ENCODE assay signal across 9 mouse cellular contexts in the genomic region with DNA sequence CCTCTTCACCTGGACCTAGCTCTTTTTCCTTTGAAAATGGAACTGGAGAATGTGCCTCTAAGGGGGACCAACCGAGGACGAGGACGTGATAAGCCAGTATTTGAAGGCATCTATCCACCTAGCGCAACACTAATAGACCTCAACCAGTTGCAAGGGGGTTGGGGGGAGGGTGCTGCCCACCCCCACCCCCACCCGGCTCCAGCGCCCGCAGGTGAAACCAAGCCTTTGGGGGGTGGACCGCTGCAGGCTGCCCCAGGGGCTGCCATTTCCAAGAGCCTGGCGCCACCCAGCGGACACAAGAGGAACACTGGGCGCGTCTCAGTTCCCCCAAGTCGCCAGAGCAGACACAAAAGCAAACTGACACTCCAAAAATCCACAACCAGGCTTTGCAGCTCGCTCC. TPM values are rescaled to one million over a fixed set of nuclear protein-coding genes. Genes with fewer than 3 reads are reported as not detected.
DNase-seq lines count a peak whose midpoint lies in the region; ATAC-seq and TF ChIP-seq lines count a peak whose summit lies in the region.
"Had no signal": no experiment of that assay in that cellular context is flagged by ENCODE, and none has a peak within 500 bp of the region (broad histone marks: within the 10 kb centered on the region; RNA-seq: fewer than 3 reads in every experiment).

No protein-coding gene starts in this region.

- no peak for TF ChIP-seq EP300 in stomach, postnatal 0 days (optimal IDR thresholded peaks at IDR 0.05)

- peaks cover 7% of the 10 kb centered on the region; the same call in 1 of the 2 replicates for H3K27me3 ChIP-seq in cerebellum, adult 2 months (ENCODE audit: control insufficient read depth, insufficient read depth, low read length)
- H3K27me3 ChIP-seq in intestine, embryonic 14.5 days (replicated peaks; ENCODE audit: control insufficient read depth, insufficient read depth, low read length), result peaks cover 95% of the 10 kb centered on the region
- H3K27me3 ChIP-seq in limb, embryonic 12.5 days, result peaks cover 96% of the 10 kb centered on the region
- H3K27me3 ChIP-seq in midbrain, embryonic 11.5 days (ENCODE audit: control insufficient read depth, insufficient read depth, low read length), result peaks cover 97% of the 10 kb centered on the region
- peaks cover 5% of the 10 kb centered on the region; the same call in 1 of the 2 replicates for H3K27me3 ChIP-seq in stomach, postnatal 0 days (ENCODE audit: control insufficient read depth, insufficient read depth, low read length)

- H3K9ac ChIP-seq in intestine, embryonic 14.5 days (ENCODE audit: low read length), result peak overlapping the region; percentile 20; the same call in 1 of the 2 replicates
- no peak overlapping the region for H3K9ac ChIP-seq in limb, embryonic 12.5 days (replicated peaks)
- no peak overlapping the region for H3K9ac ChIP-seq in midbrain, embryonic 11.5 days (ENCODE audit: low read length)
- peak overlapping the region; percentile 38; the same call in 1 of the 2 replicates for H3K9ac ChIP-seq in stomach, postnatal 0 days (ENCODE audit: low read length)

- intact Hi-C loops in gastrocnemius, postnatal 36 days (cut with DNase I), result loop anchor here (2.0 to 5.0 kb wide), 2 partner anchors 536 to 621 kb away; no protein-coding TSS in a partner anchor

- peak overlapping the region; percentile 6 for H3K4me3 ChIP-seq in cerebellum, adult 2 months (replicated peaks; ENCODE audit: insufficient read depth, low read depth, low read length)
- H3K4me3 ChIP-seq in intestine, embryonic 14.5 days (ENCODE audit: low read depth, low read length), result peak overlapping the region; percentile 36
- peak overlapping the region; percentile 30 for H3K4me3 ChIP-seq in limb, embryonic 12.5 days (replicated peaks)
- peak overlapping the region; percentile 13; the same call in 1 of the 2 replicates for H3K4me3 ChIP-seq in midbrain, embryonic 11.5 days (ENCODE audit: low read depth, low read length)
- peak overlapping the region; percentile 47 for H3K4me3 ChIP-seq in stomach, postnatal 0 days (ENCODE audit: low read depth, low read length)

- no peaks in the 10 kb centered on the region for H3K36me3 ChIP-seq in intestine, embryonic 14.5 days (ENCODE audit: control insufficient read depth, insufficient read depth, low read length)
- no peaks in the 10 kb centered on the region for H3K36me3 ChIP-seq in limb, embryonic 12.5 days
- no peaks in the 10 kb centered on the region for H3K36me3 ChIP-seq in midbrain, embryonic 11.5 days (ENCODE audit: control insufficient read depth, insufficient read depth, low read length)
- no peaks in the 10 kb centered on the region for H3K36me3 ChIP-seq in stomach, postnatal 0 days (ENCODE audit: control insufficient read depth, insufficient read depth, low read length)

- peak; percentile 66 for DNase-seq in gastrocnemius, adult 18-20 months (ENCODE audit: low spot score)
- DNase-seq in gastrocnemius, postnatal 36 days, result no peak
- peak; percentile 41 to 53 for DNase-seq in cerebellum, adult 2 months
- DNase-seq in intestine, embryonic 14.5 days (ENCODE audit: low spot score), result peak; percentile 91
- peak; percentile 95 for DNase-seq in midbrain, embryonic 11.5 days (ENCODE audit: low spot score, missing footprints)
- DNase-seq in stomach, postnatal 0 days (ENCODE audit: low spot score), result peak; percentile 82

- H3K9me3 ChIP-seq in intestine, embryonic 14.5 days (ENCODE audit: control insufficient read depth, low read length), result no peaks in the 10 kb centered on the region
- H3K9me3 ChIP-seq in limb, embryonic 12.5 days, result no peaks in the 10 kb centered on the region
- no peaks in the 10 kb centered on the region for H3K9me3 ChIP-seq in midbrain, embryonic 11.5 days (ENCODE audit: control insufficient read depth, low read length)
- H3K9me3 ChIP-seq in stomach, postnatal 0 days (ENCODE audit: control insufficient read depth, low read length), result no peaks in the 10 kb centered on the region

- TF ChIP-seq POLR2A in cerebellum, adult 2 months (IDR thresholded peaks at IDR 0.05; ENCODE audit: borderline replicate concordance, insufficient read depth, low read length), result no peak

- peak; percentile 91 for ATAC-seq in frontal cortex, adult (ENCODE audit: low TSS enrichment)
- peak; percentile 54; the same call in 1 of the 2 replicates for ATAC-seq in intestine, embryonic 14.5 days (replicated peaks; ENCODE audit: low FRiP score, low TSS enrichment, low read depth)
- peak; percentile 60; the same call in 1 of the 2 replicates for ATAC-seq in limb, embryonic 12.5 days (ENCODE audit: insufficient number of reproducible peaks, insufficient read depth, low FRiP score, low TSS enrichment, low read depth)
- peak; percentile 72 for ATAC-seq in midbrain, embryonic 11.5 days (ENCODE audit: low FRiP score)
- peak; percentile 61 for ATAC-seq in stomach, postnatal 0 days (ENCODE audit: low FRiP score, low TSS enrichment)

- peak overlapping the region; percentile 67 for H3K4me2 ChIP-seq in intestine, embryonic 14.5 days (ENCODE audit: low read length)
- H3K4me2 ChIP-seq in limb, embryonic 12.5 days, result peak overlapping the region; percentile 60
- peak overlapping the region; percentile 45 for H3K4me2 ChIP-seq in midbrain, embryonic 11.5 days
- peak overlapping the region; percentile 69 for H3K4me2 ChIP-seq in stomach, postnatal 0 days (replicated peaks; ENCODE audit: low read depth)

- TF ChIP-seq CTCF in cerebellum, adult 2 months (IDR thresholded peaks at IDR 0.05; ENCODE audit: borderline replicate concordance, insufficient read depth, low read depth, low read length), result peak; percentile 75
- peak; percentile 93 for TF ChIP-seq CTCF in stomach, postnatal 0 days (IDR thresholded peaks at IDR 0.05; ENCODE audit: low read depth)

- H3K4me1 ChIP-seq in cerebellum, adult 2 months (ENCODE audit: control insufficient read depth, insufficient read depth, low read length), result no peaks in the 10 kb centered on the region
- peaks cover 11% of the 10 kb centered on the region for H3K4me1 ChIP-seq in intestine, embryonic 14.5 days (replicated peaks; ENCODE audit: control insufficient read depth, insufficient read depth, low read length)
- H3K4me1 ChIP-seq in limb, embryonic 12.5 days (replicated peaks), result peaks cover 18% of the 10 kb centered on the region
- H3K4me1 ChIP-seq in midbrain, embryonic 11.5 days (ENCODE audit: control insufficient read depth, insufficient read depth, low read length), result 0 out of 2 replicates have a peak, but pooled peaks cover 4% of the 10 kb centered on the region
- H3K4me1 ChIP-seq in stomach, postnatal 0 days (replicated peaks; ENCODE audit: control insufficient read depth, insufficient read depth), result no peaks in the 10 kb centered on the region

- no peak overlapping the region for H3K27ac ChIP-seq in cerebellum, adult 2 months (ENCODE audit: insufficient read depth, low read length)
- peak overlapping the region; percentile 66; the same call in 1 of the 2 replicates for H3K27ac ChIP-seq in intestine, embryonic 14.5 days (ENCODE audit: low read depth)
- no peak overlapping the region for H3K27ac ChIP-seq in limb, embryonic 12.5 days
- H3K27ac ChIP-seq in midbrain, embryonic 11.5 days (ENCODE audit: low read depth, low read length), result no peak overlapping the region
- peak overlapping the region; percentile 65; the same call in 1 of the 2 replicates for H3K27ac ChIP-seq in stomach, postnatal 0 days (replicated peaks)
- H3K27ac ChIP-seq: macrophage had no signal

- under 1% methylated on average over 14 of the region's 14 CpGs for WGBS in cerebellum, adult 2 months
- WGBS in intestine, embryonic 14.5 days, result 2% methylated on average over 14 of the region's 14 CpGs
- 0% methylated on average over 14 of the region's 14 CpGs for WGBS in limb, embryonic 12.5 days
- under 1% methylated on average over 14 of the region's 14 CpGs for WGBS in midbrain, embryonic 11.5 days
- 2% methylated on average over 14 of the region's 14 CpGs for WGBS in stomach, postnatal 0 days

RNA-seq across cellular contexts. Expression of a gene that starts 7.2 kb away (rescaled TPM):
- under 1 TPM; 0.09 to 0.24 TPM for total RNA-seq in gastrocnemius, adult 18-20 months (2021)
- total RNA-seq in gastrocnemius, postnatal 36 days (2021), result not detected
- 4.3 and 5.3 TPM in 2 replicates for polyA plus RNA-seq in cerebellum, adult 2 months (2012; rRNA removed)
- 27.8 and 28.3 TPM in 2 replicates for polyA plus RNA-seq in intestine, embryonic 14.5 days (2014; fragmentation: Nextera tagmentation; extraction: Ambion mirVana)
- 0.64 and 0.97 TPM in 2 replicates for polyA plus RNA-seq in limb, embryonic 12.5 days (2016; fragmentation: Nextera tagmentation; extraction: Ambion mirVana)
- polyA plus RNA-seq in midbrain, embryonic 11.5 days (2014; fragmentation: Nextera tagmentation; extraction: Ambion mirVana), result 5.1 and 5.6 TPM in 2 replicates
- polyA plus RNA-seq in stomach, postnatal 0 days (2015; fragmentation: Nextera tagmentation; extraction: Ambion mirVana), result 10.0 and 12.5 TPM in 2 replicates
- polyA plus RNA-seq: macrophage had no signal

RNA-seq across cellular contexts. Expression of a gene that starts 59.3 kb away (rescaled TPM):
- not detected for total RNA-seq in gastrocnemius, adult 18-20 months (2021)
- total RNA-seq in gastrocnemius, postnatal 36 days (2021), result not detected
- polyA plus RNA-seq in cerebellum, adult 2 months (2012; rRNA removed), result 0.72 and 0.87 TPM in 2 replicates
- not detected in 2 replicates for polyA plus RNA-seq in intestine, embryonic 14.5 days (2014; fragmentation: Nextera tagmentation; extraction: Ambion mirVana)
- 0.10 TPM in 1 of 2 replicates, not detected in the other for polyA plus RNA-seq in limb, embryonic 12.5 days (2016; fragmentation: Nextera tagmentation; extraction: Ambion mirVana)
- not detected in 2 replicates for polyA plus RNA-seq in midbrain, embryonic 11.5 days (2014; fragmentation: Nextera tagmentation; extraction: Ambion mirVana)
- polyA plus RNA-seq in stomach, postnatal 0 days (2015; fragmentation: Nextera tagmentation; extraction: Ambion mirVana), result not detected in 2 replicates
- polyA plus RNA-seq: macrophage had no signal

Comparison
In these comparisons a context has a peak if more than half of its experiments do, and no peak if none do; other contexts are left out.
1. DNase-seq: peak in gastrocnemius, adult 18-20 months (single experiment), cerebellum, adult 2 months (2 of 2), intestine, embryonic 14.5 days (single experiment), midbrain, embryonic 11.5 days (single experiment) and stomach, postnatal 0 days (single experiment); none in gastrocnemius, postnatal 36 days (0 of 2).
2. H3K27ac ChIP-seq: peak in intestine, embryonic 14.5 days (single experiment) and stomach, postnatal 0 days (single experiment); none in cerebellum, adult 2 months (single experiment), limb, embryonic 12.5 days (single experiment) and midbrain, embryonic 11.5 days (single experiment).
3. H3K9ac ChIP-seq: peak in intestine, embryonic 14.5 days (single experiment) and stomach, postnatal 0 days (single experiment); none in limb, embryonic 12.5 days (single experiment) and midbrain, embryonic 11.5 days (single experiment).
4. Peak in every context shown above with its lines, with median percentiles within 50 percentile points of each other: H3K4me3 ChIP-seq, ATAC-seq and H3K4me2 ChIP-seq.